Mouse (Mus musculus) myocyte (in vitro differentiated cells): ENCODE results near the gene Prmt7. TPM values are rescaled to one million over a fixed set of nuclear protein-coding genes. Genes with fewer than 3 reads are reported as not detected.
"Not testable (repeated sequence)": the region's sequence is repeated elsewhere in the genome, so short reads cannot be mapped to it uniquely, and the experiment has no call there.

Experiments used
- H3K27me3 ChIP-seq: one replicate; pipeline ENCODE4 v1.6.1; 2011; ENCODE audit not compliant: control insufficient read depth, insufficient read depth, insufficient read length
- H3K36me3 ChIP-seq: one replicate; pipeline ENCODE4 v1.6.1; 2011; ENCODE audit not compliant: control insufficient read depth, insufficient read depth
- H3K4me2 ChIP-seq: one replicate; pipeline ENCODE4 v1.6.1; 2011; ENCODE audit warnings: low read depth, control low read depth
- H3K4me3 ChIP-seq: one replicate; pipeline ENCODE4 v1.5.1; 2011; ENCODE audit warnings: mild to moderate bottlenecking, control low read depth, moderate library complexity
- H3K79me2 ChIP-seq: one replicate; pipeline ENCODE4 v1.6.1; 2011; ENCODE audit not compliant: control insufficient read depth, insufficient read depth
- H3ac ChIP-seq: one replicate; pipeline ENCODE4 v1.6.1; 2011; ENCODE audit not compliant: control insufficient read depth, insufficient read length
- CEBPB ChIP-seq: IDR thresholded peaks from 2 replicates; pipeline ENCODE4 v1.6.1; 2011; ENCODE audit warnings: mild to moderate bottlenecking, moderate library complexity; ENCODE audit not compliant: poor library complexity, insufficient read depth, severe bottlenecking
- E2F4 ChIP-seq: IDR thresholded peaks from one replicate; pipeline ENCODE4 v1.6.1; 2011; ENCODE audit warnings: mild to moderate bottlenecking, control low read depth, moderate library complexity; ENCODE audit not compliant: insufficient read depth
- MAX ChIP-seq: IDR thresholded peaks from one replicate; pipeline ENCODE4 v1.6.1; 2011; ENCODE audit warnings: low read depth, mild to moderate bottlenecking, control low read depth
- MYOD1 ChIP-seq, 3 experiments: IDR thresholded peaks; one replicate each; pipeline ENCODE4 v1.6.1; 2011; ENCODE audit warnings: control low read depth in 2 of 3, low read depth in 2 of 3, mild to moderate bottlenecking in 2 of 3, moderate library complexity in 1 of 3; ENCODE audit not compliant: insufficient read length in 2 of 3, control insufficient read depth in 1 of 3
- MYOG ChIP-seq, 3 experiments: IDR thresholded peaks; one replicate each; pipeline ENCODE4 v1.6.1; 2011; ENCODE audit warnings: control low read depth in 2 of 3, low read depth in 2 of 3, mild to moderate bottlenecking in 2 of 3; ENCODE audit not compliant: insufficient read length in 2 of 3, control insufficient read depth in 1 of 3, insufficient read depth in 1 of 3
- POLR2A ChIP-seq: IDR thresholded peaks from one replicate; pipeline ENCODE4 v1.6.1; 2011; ENCODE audit warnings: low read depth, mild to moderate bottlenecking, control low read depth, moderate library complexity; ENCODE audit not compliant: insufficient read length
- POLR2AphosphoS2 ChIP-seq: IDR thresholded peaks from one replicate; pipeline ENCODE4 v1.6.1; 2011; ENCODE audit warnings: low read depth, control low read depth; ENCODE audit not compliant: insufficient read length
- REST ChIP-seq: IDR thresholded peaks from one replicate; pipeline ENCODE4 v1.6.1; 2011; ENCODE audit warnings: mild to moderate bottlenecking, control low read depth, moderate library complexity; ENCODE audit not compliant: insufficient read depth, insufficient read length
- SRF ChIP-seq: IDR thresholded peaks from one replicate; pipeline ENCODE4 v1.6.1; 2011; ENCODE audit warnings: low read depth; ENCODE audit not compliant: control insufficient read depth, insufficient read length
- TCF12 ChIP-seq: IDR thresholded peaks from one replicate; pipeline ENCODE4 v1.6.1; 2011; ENCODE audit warnings: mild to moderate bottlenecking, control low read depth; ENCODE audit not compliant: poor library complexity, insufficient read depth, severe bottlenecking
- TCF3 ChIP-seq: IDR thresholded peaks from one replicate; pipeline ENCODE4 v1.6.1; 2011; ENCODE audit warnings: low read depth, control low read depth; ENCODE audit not compliant: insufficient read length
- USF1 ChIP-seq: IDR thresholded peaks from one replicate; pipeline ENCODE4 v1.6.1; 2011; ENCODE audit warnings: low read depth, mild to moderate bottlenecking, control low read depth, moderate library complexity
- polyA plus RNA-seq: library from polyadenylated mRNA; unstranded; fragments of >200 nt; fragmentation: generic; extraction: Trizol; gene quantifications from one replicate; pipeline ENCODE4 v1.2.1, GENCODE M21; 2012; ENCODE audit warnings: missing spikeins

Gene Prmt7
- polyA plus RNA-seq, 1 experiment, result 36.4 TPM

DNA sequence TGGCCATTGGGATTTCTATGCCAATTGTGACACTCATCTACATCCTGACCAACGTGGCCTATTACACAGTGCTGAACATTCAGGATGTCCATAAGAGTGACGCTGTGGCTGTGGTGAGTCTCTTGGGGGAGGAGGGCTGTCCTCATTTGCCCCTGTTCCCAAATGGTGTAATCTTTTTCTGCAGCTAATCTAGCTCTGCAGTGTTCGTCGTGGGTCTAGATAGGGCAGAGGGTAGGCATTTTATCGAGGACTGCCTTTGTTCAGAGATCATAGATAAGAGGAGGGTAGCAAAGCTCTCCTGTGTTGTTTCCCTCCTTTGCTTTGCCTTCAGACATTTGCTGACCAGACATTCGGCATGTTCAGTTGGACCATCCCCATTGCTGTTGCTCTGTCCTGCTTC lies 17.6 kb upstream of the Prmt7 start:
- no peak overlapping the region for H3K4me3 ChIP-seq
- peaks cover 15% of the 10 kb centered on the region for H3K36me3 ChIP-seq
- TF ChIP-seq E2F4 (no peak), REST (no peak), TCF3 (no peak), MAX (no peak), MYOD1 (IDR thresholded peaks at IDR 0.05; ENCODE audit: control insufficient read depth in 1 of 3, insufficient read length in 2 of 3, low read depth in 2 of 3) (no peak), POLR2A (no peak), MYOG (IDR thresholded peaks at IDR 0.05; ENCODE audit: control insufficient read depth in 1 of 3, insufficient read depth in 1 of 3, insufficient read length in 2 of 3, low read depth in 2 of 3) (no peak), POLR2AphosphoS2 (no peak), USF1 (no peak), SRF (no peak), TCF12 (no peak), CEBPB (no peak)

DNA sequence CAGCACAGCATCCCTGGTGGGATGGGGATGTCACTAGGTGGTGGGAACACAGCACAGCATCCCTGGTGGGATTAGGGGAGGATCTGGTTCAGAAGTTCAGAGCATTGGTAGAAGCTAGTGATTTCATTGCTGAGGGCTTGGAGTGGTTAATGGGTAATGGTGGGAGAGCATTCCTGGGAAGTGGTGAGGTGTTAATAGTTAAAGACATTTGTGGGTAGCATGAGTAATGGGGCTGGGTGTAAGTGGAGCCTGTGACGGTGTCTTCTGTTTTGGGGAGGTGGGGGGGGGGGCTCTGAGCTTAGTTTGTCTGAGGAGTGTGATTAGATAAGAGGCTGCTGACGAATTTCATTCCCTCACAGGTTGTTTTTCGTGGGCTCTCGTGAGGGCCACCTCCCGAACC lies 16.7 kb upstream of the Prmt7 start:
- peaks cover 16% of the 10 kb centered on the region for H3K36me3 ChIP-seq

More for the DNA sequence above, 17.6 kb upstream of the Prmt7 start:
- H3K27me3 ChIP-seq, result no peaks in the 10 kb centered on the region
- no peaks in the 10 kb centered on the region for H3K79me2 ChIP-seq
- H3ac ChIP-seq, result no peak overlapping the region
- H3K4me2 ChIP-seq, result no peak overlapping the region

DNA sequence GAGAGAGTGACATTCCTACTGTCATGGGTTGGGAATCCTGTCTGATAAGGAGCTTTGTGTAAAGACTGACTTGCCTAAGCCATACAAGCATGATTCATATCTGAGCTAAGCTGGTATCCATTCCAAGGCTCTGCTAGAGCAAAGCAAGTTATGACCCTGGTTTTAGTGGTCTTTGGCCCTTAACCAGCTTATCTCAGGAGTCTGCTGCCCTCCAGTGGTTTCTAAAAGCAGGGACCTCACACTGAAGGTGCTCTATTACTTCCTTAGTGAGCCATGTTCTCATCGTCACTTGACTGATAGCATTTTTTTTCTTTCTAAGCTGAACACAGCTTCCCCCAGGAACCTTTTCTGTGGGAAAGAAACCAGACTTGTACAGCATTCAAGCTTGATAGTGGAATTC lies 12.0 kb upstream of the Prmt7 start:
- no peak overlapping the region for H3K4me2 ChIP-seq
- no peak overlapping the region for H3K4me3 ChIP-seq
- TF ChIP-seq MAX (no peak), MYOD1 (IDR thresholded peaks at IDR 0.05; ENCODE audit: control insufficient read depth in 1 of 3, insufficient read length in 2 of 3, low read depth in 2 of 3) (no peak), POLR2A (no peak)
- H3ac ChIP-seq, result no peak overlapping the region
- no peaks in the 10 kb centered on the region for H3K27me3 ChIP-seq
- peaks cover 55% of the 10 kb centered on the region for H3K36me3 ChIP-seq
- H3K79me2 ChIP-seq, result no peaks in the 10 kb centered on the region

More for the DNA sequence above, 16.7 kb upstream of the Prmt7 start:
- no peaks in the 10 kb centered on the region for H3K27me3 ChIP-seq
- no peak overlapping the region for H3K4me2 ChIP-seq
- no peaks in the 10 kb centered on the region for H3K79me2 ChIP-seq
- no peak for TF ChIP-seq REST
- no peak for TF ChIP-seq MAX
- TF ChIP-seq MYOG (IDR thresholded peaks at IDR 0.05; ENCODE audit: control insufficient read depth in 1 of 3, insufficient read depth in 1 of 3, insufficient read length in 2 of 3, low read depth in 2 of 3), result no peak
- TF ChIP-seq POLR2AphosphoS2, result no peak
- TF ChIP-seq E2F4, result no peak
- no peak for TF ChIP-seq POLR2A
- no peak for TF ChIP-seq TCF3
- TF ChIP-seq MYOD1 (IDR thresholded peaks at IDR 0.05; ENCODE audit: control insufficient read depth in 1 of 3, insufficient read length in 2 of 3, low read depth in 2 of 3), result no peak
- TF ChIP-seq SRF, result no peak
- TF ChIP-seq CEBPB, result no peak
- no peak for TF ChIP-seq TCF12
- H3ac ChIP-seq, result no peak overlapping the region
- H3K4me3 ChIP-seq, result no peak overlapping the region

DNA sequence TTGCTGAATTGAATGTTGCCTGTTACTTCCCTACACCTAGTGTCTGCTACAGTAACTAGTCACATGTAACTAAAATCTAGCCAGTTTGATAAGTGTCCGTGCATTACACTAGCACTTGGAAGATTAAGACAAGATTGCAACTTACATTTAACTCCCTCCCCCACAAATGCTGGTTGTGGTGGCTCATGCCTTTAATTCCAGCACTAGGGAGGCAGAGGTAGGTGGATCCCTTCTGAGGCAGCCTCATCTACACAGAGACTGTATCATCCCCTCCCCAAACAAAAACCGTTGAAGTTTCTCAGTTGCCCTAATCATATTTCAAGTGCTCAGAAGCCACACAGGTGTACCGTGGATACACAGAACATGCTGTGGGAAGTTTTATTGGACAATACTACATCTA lies 11.1 kb upstream of the Prmt7 start:
- not testable (repeated sequence) for H3K4me2 ChIP-seq, H3K79me2 ChIP-seq, H3K27me3 ChIP-seq, H3ac ChIP-seq, H3K4me3 ChIP-seq
- H3K36me3 ChIP-seq, result peaks cover 61% of the 10 kb centered on the region

DNA sequence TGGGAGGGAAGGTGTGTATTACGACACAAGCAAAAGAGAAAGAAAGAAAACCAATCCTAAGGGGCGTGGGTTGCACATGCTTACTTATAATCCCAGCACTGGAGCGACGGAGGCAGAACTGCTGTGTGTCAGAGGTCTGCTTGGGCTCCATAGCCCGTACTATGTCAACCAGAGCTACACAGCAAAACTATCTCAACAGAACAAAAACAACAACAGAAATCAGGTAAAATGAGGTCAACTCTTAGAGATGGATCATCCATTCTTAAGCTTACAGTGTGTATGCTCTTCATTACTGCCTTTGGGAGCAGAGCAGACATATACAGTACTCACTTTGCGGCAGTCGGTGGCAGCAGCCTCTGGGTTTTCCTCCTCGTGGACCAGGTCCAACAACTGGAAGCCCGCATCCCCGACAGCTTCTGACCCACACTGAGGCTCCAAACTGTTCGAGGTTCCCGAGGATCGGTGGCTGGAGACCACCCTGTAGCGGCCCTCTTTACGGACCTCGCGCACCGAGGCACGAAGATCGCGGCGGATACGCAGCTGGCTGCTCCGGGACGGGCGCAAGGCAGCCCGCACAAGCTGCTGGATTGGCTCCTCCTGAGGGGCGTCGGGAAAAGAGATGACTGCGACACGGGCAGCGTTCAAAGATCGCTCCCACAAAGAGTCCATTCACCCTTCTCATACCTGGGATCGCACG lies 553 bp upstream of the Prmt7 start:
- Histone ChIP-seq H3K4me3 (peak overlapping the region; percentile 97), H3K79me2 (peaks cover 44% of the 10 kb centered on the region), H3ac (peak overlapping the region; percentile 74), H3K36me3 (peaks cover 16% of the 10 kb centered on the region), H3K27me3 (no peaks in the 10 kb centered on the region), H3K4me2 (peak overlapping the region; percentile 93)
- TF ChIP-seq POLR2AphosphoS2 (no peak), TCF12 (no peak), E2F4 (no peak), MYOD1 (IDR thresholded peaks at IDR 0.05; ENCODE audit: control insufficient read depth in 1 of 3, insufficient read length in 2 of 3, low read depth in 2 of 3) (no peak), MAX (no peak), REST (no peak)
